Mouse (Mus musculus): Measurements from ENCODE around the gene Mtmr1.
"Not testable (repeated sequence)": the region's sequence is repeated elsewhere in the genome, so short reads cannot be mapped to it uniquely, and the experiment has no call there.

The Mtmr1 gene

GRCm38 (mm10) chrX:71364554-71364991 is at the start of gene Mtmr1:
Gene Mtmr1 (plus strand): TSS chrX:71364760.
- peak; percentile 74 for DNase-seq (ENCODE audit: low spot score)

GRCm38 (mm10) chrX:71352033-71352432 is 12.5 kb upstream of the Mtmr1 start:
- DNase-seq (ENCODE audit: low spot score), result no peak

- no peak for DNase-seq (ENCODE audit: low spot score)
These were observed 9.2 kb upstream of the Mtmr1 start for GRCm38 (mm10) chrX:71355331-71355730.

GRCm38 (mm10) chrX:71361793-71362192 is 2.8 kb upstream of the Mtmr1 start:
- DNase-seq (ENCODE audit: low spot score), result not testable (repeated sequence)

GRCm38 (mm10) chrX:71364062-71364461 is 498 bp upstream of the Mtmr1 start:
- peak; percentile 18 for DNase-seq (ENCODE audit: low spot score)

- DNase-seq (ENCODE audit: low spot score), result peak; percentile 21
These were observed 451 bp downstream of the Mtmr1 start for GRCm38 (mm10) chrX:71365011-71365410.

- no peak for DNase-seq (ENCODE audit: low spot score)
These were observed 950 bp downstream of the Mtmr1 start for GRCm38 (mm10) chrX:71365510-71365909.

- DNase-seq (ENCODE audit: low spot score), result no peak
These were observed 2.4 kb downstream of the Mtmr1 start for GRCm38 (mm10) chrX:71366973-71367372.

GRCm38 (mm10) chrX:71376781-71377180 is 12.2 kb downstream of the Mtmr1 start:
- no peak for DNase-seq (ENCODE audit: low spot score)

- no peak for DNase-seq (ENCODE audit: low spot score)
These were observed 13.9 kb downstream of the Mtmr1 start for GRCm38 (mm10) chrX:71378435-71378834.

GRCm38 (mm10) chrX:71381571-71381970 is 17.0 kb downstream of the Mtmr1 start:
- peak; percentile 28 for DNase-seq (ENCODE audit: low spot score)

GRCm38 (mm10) chrX:71396326-71396725 is 31.8 kb downstream of the Mtmr1 start:
- DNase-seq (ENCODE audit: low spot score), result no peak

GRCm38 (mm10) chrX:71406290-71406689 is 41.7 kb downstream of the Mtmr1 start:
- DNase-seq (ENCODE audit: low spot score), result no peak

- DNase-seq (ENCODE audit: low spot score), result no peak
These were observed 43.8 kb downstream of the Mtmr1 start for GRCm38 (mm10) chrX:71408386-71408785.

- no peak for DNase-seq (ENCODE audit: low spot score)
These were observed 48.2 kb downstream of the Mtmr1 start for GRCm38 (mm10) chrX:71412776-71413175.

- no peak for DNase-seq (ENCODE audit: low spot score)
These were observed 49.1 kb downstream of the Mtmr1 start for GRCm38 (mm10) chrX:71413616-71414015.

- no peak for DNase-seq (ENCODE audit: low spot score)
These were observed 60.3 kb downstream of the Mtmr1 start for GRCm38 (mm10) chrX:71424852-71425251.

- DNase-seq (ENCODE audit: low spot score), result peak; percentile 78
These were observed 61.4 kb downstream of the Mtmr1 start for GRCm38 (mm10) chrX:71425746-71426519.

GRCm38 (mm10) chrX:71427491-71427890 is 62.9 kb downstream of the Mtmr1 start:
- DNase-seq (ENCODE audit: low spot score), result no peak

- no peak for DNase-seq (ENCODE audit: low spot score)
These were observed 66.3 kb downstream of the Mtmr1 start for GRCm38 (mm10) chrX:71430900-71431299.

- DNase-seq (ENCODE audit: low spot score), result no peak
These were observed 69.9 kb downstream of the Mtmr1 start for GRCm38 (mm10) chrX:71434448-71434847.

- DNase-seq (ENCODE audit: low spot score), result no peak
These were observed 70.3 kb downstream of the Mtmr1 start for GRCm38 (mm10) chrX:71434860-71435259.

- no peak for DNase-seq (ENCODE audit: low spot score)
These were observed 71.0 kb downstream of the Mtmr1 start for GRCm38 (mm10) chrX:71435542-71435941.

GRCm38 (mm10) chrX:71439473-71439872 is 74.9 kb downstream of the Mtmr1 start:
- DNase-seq (ENCODE audit: low spot score), result no peak
